Mouse (Mus musculus) neural tube, embryonic 12.5 days (tissue): ENCODE data around the gene Ldhb. TPM values are rescaled to one million over a fixed set of nuclear protein-coding genes. Genes with fewer than 3 reads are reported as not detected.
"Not testable (repeated sequence)": the region's sequence is repeated elsewhere in the genome, so short reads cannot be mapped to it uniquely, and the experiment has no call there.

Source experiments
- ATAC-seq: fragments of 200-750 bp; cut with Nextera tagmentation; 2 replicates; pipeline ENCODE4 v1.8.0; 2017; ENCODE audit warnings: low read depth, mild to moderate bottlenecking, moderate TSS enrichment, moderate library complexity; ENCODE audit not compliant: low FRiP score
- H3K27ac ChIP-seq: fragments of 300-500 bp; sonication (generic); 2 replicates; pipeline ENCODE4 v1.5.1; 2016
- H3K27me3 ChIP-seq: fragments of 300-500 bp; sonication (generic); replicated peaks from 2 replicates; pipeline ENCODE4 v1.6.1; 2016; ENCODE audit warnings: mild to moderate bottlenecking
- H3K36me3 ChIP-seq: fragments of 300-500 bp; sonication (generic); 2 replicates; pipeline ENCODE4 v1.6.1; 2016; ENCODE audit warnings: mild to moderate bottlenecking
- H3K4me1 ChIP-seq: fragments of 300-500 bp; sonication (generic); 2 replicates; pipeline ENCODE4 v1.6.1; 2016
- H3K4me2 ChIP-seq: fragments of 300-500 bp; sonication (generic); replicated peaks from 2 replicates; pipeline ENCODE4 v1.6.1; 2016; ENCODE audit warnings: mild to moderate bottlenecking
- H3K4me3 ChIP-seq: fragments of 300-500 bp; sonication (generic); 2 replicates; pipeline ENCODE4 v1.5.1; 2016
- H3K9ac ChIP-seq: fragments of 300-500 bp; sonication (generic); 2 replicates; pipeline ENCODE4 v1.6.1; 2016; ENCODE audit warnings: mild to moderate bottlenecking
- H3K9me3 ChIP-seq: fragments of 300-500 bp; sonication (generic); 2 replicates; pipeline ENCODE4 v1.6.1; 2016; ENCODE audit warnings: mild to moderate bottlenecking
- WGBS: fragments of 180-500 bp; shearing (Covaris S2); methylation state at CpG from one replicate; pipeline ENCODE4 v1.1.7; 2016; 5-methylcytosine and 5-hydroxymethylcytosine counted together
- polyA plus RNA-seq: library from polyadenylated mRNA; unstranded; fragments of >200 nt; fragmentation: Nextera tagmentation; extraction: Ambion mirVana; gene quantifications from 2 replicates; pipeline ENCODE4 v1.2.1, GENCODE M21; 2016

Gene Ldhb
- polyA plus RNA-seq, 1 experiment from 2014 or later = 509 TPM

GRCm38 (mm10) chr6:142532686-142533085 is 24.9 kb upstream of the Ldhb start:
- H3K4me3 ChIP-seq = no peak overlapping the region
- no peaks in the 10 kb centered on the region for H3K36me3 ChIP-seq
- H3K4me2 ChIP-seq = no peak overlapping the region
- ATAC-seq = no peak
- no peak overlapping the region for H3K9ac ChIP-seq
- H3K9me3 ChIP-seq = no peaks in the 10 kb centered on the region
- no peaks in the 10 kb centered on the region for H3K27me3 ChIP-seq
- no peaks in the 10 kb centered on the region for H3K4me1 ChIP-seq
- WGBS = 97% methylated on average over 2 of the region's 2 CpGs
- no peak overlapping the region for H3K27ac ChIP-seq

GRCm38 (mm10) chr6:142532141-142532540 is 24.4 kb upstream of the Ldhb start:
- H3K4me3 ChIP-seq = no peak overlapping the region
- no peaks in the 10 kb centered on the region for H3K4me1 ChIP-seq
- no peak overlapping the region for H3K9ac ChIP-seq
- H3K9me3 ChIP-seq = no peaks in the 10 kb centered on the region
- no peak for ATAC-seq
- H3K27ac ChIP-seq = no peak overlapping the region
- no peak overlapping the region for H3K4me2 ChIP-seq
- H3K36me3 ChIP-seq = no peaks in the 10 kb centered on the region
- H3K27me3 ChIP-seq = no peaks in the 10 kb centered on the region
- WGBS = 93% methylated on average over 17 of the region's 17 CpGs

- no peak overlapping the region for H3K4me2 ChIP-seq
- no peaks in the 10 kb centered on the region for H3K4me1 ChIP-seq
- 68% methylated on average over 5 of the region's 5 CpGs for WGBS
- H3K9me3 ChIP-seq = no peaks in the 10 kb centered on the region
- no peak overlapping the region for H3K9ac ChIP-seq
- no peak overlapping the region for H3K27ac ChIP-seq
- H3K4me3 ChIP-seq = no peak overlapping the region
- ATAC-seq = no peak
- no peaks in the 10 kb centered on the region for H3K36me3 ChIP-seq
- no peaks in the 10 kb centered on the region for H3K27me3 ChIP-seq
Observed at GRCm38 (mm10) chr6:142530378-142530777, 22.6 kb upstream of the Ldhb start.

GRCm38 (mm10) chr6:142529680-142530079 is 21.9 kb upstream of the Ldhb start:
- 84% methylated on average over 8 of the region's 8 CpGs for WGBS
- no peak for ATAC-seq
- H3K27ac ChIP-seq = no peak overlapping the region

GRCm38 (mm10) chr6:142527931-142528562 is 20.3 kb upstream of the Ldhb start:
- Histone ChIP-seq H3K9ac (no peak overlapping the region), H3K27ac (no peak overlapping the region), H3K27me3 (no peaks in the 10 kb centered on the region), H3K4me3 (no peak overlapping the region), H3K9me3 (no peaks in the 10 kb centered on the region), H3K4me1 (no peaks in the 10 kb centered on the region), H3K4me2 (no peak overlapping the region), H3K36me3 (no peaks in the 10 kb centered on the region)
- WGBS = 63% methylated on average over 1 of the region's 1 CpGs
- no peak for ATAC-seq

More at GRCm38 (mm10) chr6:142529680-142530079, 21.9 kb upstream of the Ldhb start:
- H3K9me3 ChIP-seq = no peaks in the 10 kb centered on the region
- H3K36me3 ChIP-seq = no peaks in the 10 kb centered on the region
- H3K4me1 ChIP-seq = no peaks in the 10 kb centered on the region
- no peak overlapping the region for H3K4me3 ChIP-seq
- H3K9ac ChIP-seq = no peak overlapping the region
- no peaks in the 10 kb centered on the region for H3K27me3 ChIP-seq
- no peak overlapping the region for H3K4me2 ChIP-seq

GRCm38 (mm10) chr6:142524635-142525308 is 17.0 kb upstream of the Ldhb start:
- H3K36me3 ChIP-seq = no peaks in the 10 kb centered on the region
- no peak overlapping the region for H3K4me3 ChIP-seq
- no peaks in the 10 kb centered on the region for H3K27me3 ChIP-seq
- ATAC-seq = peak; percentile 67
- no peak overlapping the region for H3K27ac ChIP-seq
- H3K4me2 ChIP-seq = no peak overlapping the region
- H3K9me3 ChIP-seq = no peaks in the 10 kb centered on the region
- H3K4me1 ChIP-seq = no peaks in the 10 kb centered on the region
- WGBS = 13% methylated on average over 4 of the region's 4 CpGs
- 0 out of 2 replicates have a peak overlapping the region, but pooled peaks have one; percentile 13 for H3K9ac ChIP-seq

- ATAC-seq = no peak
- Histone ChIP-seq H3K27me3 (no peaks in the 10 kb centered on the region), H3K4me2 (no peak overlapping the region)
Observed at GRCm38 (mm10) chr6:142521591-142522110, 13.9 kb upstream of the Ldhb start.

GRCm38 (mm10) chr6:142519110-142519509 is 11.4 kb upstream of the Ldhb start:
- ATAC-seq = peak; percentile 64
- H3K27ac ChIP-seq = no peak overlapping the region
- H3K36me3 ChIP-seq = no peaks in the 10 kb centered on the region
- no peaks in the 10 kb centered on the region for H3K9me3 ChIP-seq
- no peaks in the 10 kb centered on the region for H3K27me3 ChIP-seq
- H3K4me3 ChIP-seq = no peak overlapping the region
- H3K4me2 ChIP-seq = no peak overlapping the region
- H3K4me1 ChIP-seq = no peaks in the 10 kb centered on the region
- H3K9ac ChIP-seq = no peak overlapping the region
- 16% methylated on average over 6 of the region's 6 CpGs for WGBS

More at GRCm38 (mm10) chr6:142521591-142522110, 13.9 kb upstream of the Ldhb start:
- WGBS = 87% methylated on average over 12 of the region's 12 CpGs
- no peaks in the 10 kb centered on the region for H3K36me3 ChIP-seq
- no peaks in the 10 kb centered on the region for H3K9me3 ChIP-seq
- H3K4me1 ChIP-seq = no peaks in the 10 kb centered on the region
- no peak overlapping the region for H3K4me3 ChIP-seq
- H3K9ac ChIP-seq = no peak overlapping the region
- no peak overlapping the region for H3K27ac ChIP-seq

GRCm38 (mm10) chr6:142515379-142515778 is 7.6 kb upstream of the Ldhb start:
- H3K9ac ChIP-seq, H3K4me3 ChIP-seq, H3K4me2 ChIP-seq, H3K9me3 ChIP-seq, ATAC-seq, H3K27me3 ChIP-seq, H3K4me1 ChIP-seq, H3K27ac ChIP-seq, H3K36me3 ChIP-seq: not testable (repeated sequence)
- WGBS = 77% methylated on average over 9 of the region's 9 CpGs

- Histone ChIP-seq H3K27ac (no peak overlapping the region), H3K4me1 (no peaks in the 10 kb centered on the region), H3K4me2 (no peak overlapping the region), H3K9ac (no peak overlapping the region), H3K36me3 (no peaks in the 10 kb centered on the region), H3K27me3 (no peaks in the 10 kb centered on the region; the same call in 1 of the 2 replicates), H3K4me3 (no peak overlapping the region), H3K9me3 (no peaks in the 10 kb centered on the region)
- ATAC-seq = no peak
- 5% methylated on average over 10 of the region's 10 CpGs for WGBS
Observed at GRCm38 (mm10) chr6:142514912-142515311, 7.2 kb upstream of the Ldhb start.

GRCm38 (mm10) chr6:142512902-142513301 is 5.1 kb upstream of the Ldhb start:
- 55% methylated on average over 3 of the region's 3 CpGs for WGBS
- H3K36me3 ChIP-seq = no peaks in the 10 kb centered on the region
- no peak overlapping the region for H3K27ac ChIP-seq
- H3K4me2 ChIP-seq = no peak overlapping the region
- no peak for ATAC-seq
- no peak overlapping the region for H3K4me3 ChIP-seq
- no peak overlapping the region for H3K9ac ChIP-seq
- H3K27me3 ChIP-seq = peaks cover 10% of the 10 kb centered on the region
- H3K9me3 ChIP-seq = no peaks in the 10 kb centered on the region
- H3K4me1 ChIP-seq = 0 out of 2 replicates have a peak, but pooled peaks cover 5% of the 10 kb centered on the region

- H3K4me2 ChIP-seq = no peak overlapping the region
- H3K4me3 ChIP-seq = no peak overlapping the region
- peaks cover 10% of the 10 kb centered on the region for H3K27me3 ChIP-seq
- ATAC-seq = no peak
- H3K4me1 ChIP-seq = peaks cover 6% of the 10 kb centered on the region
- no peaks in the 10 kb centered on the region for H3K36me3 ChIP-seq
- H3K27ac ChIP-seq = no peak overlapping the region
- H3K9ac ChIP-seq = no peak overlapping the region
- no peaks in the 10 kb centered on the region for H3K9me3 ChIP-seq
- 27% methylated on average over 12 of the region's 12 CpGs for WGBS
Observed at GRCm38 (mm10) chr6:142511516-142512135, 3.9 kb upstream of the Ldhb start.
